Mouse (Mus musculus) spleen, adult 2 months (tissue): Measurements from ENCODE around the gene Cenpx. TPM values are rescaled to one million over a fixed set of nuclear protein-coding genes. Genes with fewer than 3 reads are reported as not detected.

Experiments
- DNase-seq, 2 experiments: peaks; one replicate each; pipeline versions ENCODE4 v3.0.0 to v3.0.0-alpha.2; 2012 to 2021; ENCODE audit warnings: low spot score in 2 of 2, low read depth in 1 of 2
- H3K27ac ChIP-seq: fragments of 200-500 bp; 2 replicates; pipeline ENCODE4 v1.5.1; 2012; ENCODE audit warnings: low read length, inconsistent platforms; ENCODE audit not compliant: insufficient read depth
- H3K27me3 ChIP-seq: fragments of 200-500 bp; 2 replicates; pipeline ENCODE4 v1.6.1; 2012; ENCODE audit warnings: mild to moderate bottlenecking, moderate library complexity, low read length, inconsistent platforms; ENCODE audit not compliant: control insufficient read depth, insufficient read depth
- H3K36me3 ChIP-seq: fragments of 200-500 bp; 2 replicates; pipeline ENCODE4 v1.6.1; 2012; ENCODE audit warnings: mild to moderate bottlenecking, low read length, inconsistent platforms; ENCODE audit not compliant: control insufficient read depth, insufficient read depth
- H3K4me1 ChIP-seq: fragments of 200-500 bp; 2 replicates; pipeline ENCODE4 v1.6.1; 2011; ENCODE audit warnings: inconsistent platforms; ENCODE audit not compliant: control insufficient read depth, insufficient read depth, insufficient read length
- H3K4me3 ChIP-seq: fragments of 200-500 bp; 2 replicates; pipeline ENCODE4 v1.5.1; 2011; ENCODE audit warnings: mild to moderate bottlenecking, inconsistent platforms; ENCODE audit not compliant: insufficient read depth, insufficient read length; ENCODE audit errors: extremely low read depth
- CTCF ChIP-seq: fragments of 200-500 bp; IDR thresholded peaks from 2 replicates; pipeline ENCODE4 v1.5.1; 2011; ENCODE audit warnings: mild to moderate bottlenecking, inconsistent platforms; ENCODE audit not compliant: insufficient read depth, insufficient read length, insufficient replicate concordance; ENCODE audit errors: extremely low read depth
- POLR2A ChIP-seq: fragments of 200-500 bp; IDR thresholded peaks from 2 replicates; pipeline ENCODE4 v1.6.1; 2011; ENCODE audit warnings: low read depth, low read length, inconsistent platforms
- WGBS: fragments of 180-500 bp; shearing (Covaris S2); methylation state at CpG from one replicate; pipeline ENCODE4 v1.1.7; 2018; 5-methylcytosine and 5-hydroxymethylcytosine counted together
- polyA plus RNA-seq: library from polyadenylated mRNA; depleted of rRNA; stranded (reverse); fragments of >200 nt; gene quantifications from 2 replicates; pipeline ENCODE4 v1.2.3, GENCODE M21; 2012

Gene Cenpx
- polyA plus RNA-seq, 1 experiment, result 44.1 TPM

GRCm38 (mm10) chr11:120697741-120698140 lies 15.8 kb downstream of the Cenpx start:
- no peaks in the 10 kb centered on the region for H3K27me3 ChIP-seq
- no peak overlapping the region for H3K4me3 ChIP-seq
- TF ChIP-seq CTCF, result no peak
- no peak for TF ChIP-seq POLR2A
- WGBS, result 87% methylated on average over 10 of the region's 10 CpGs
- H3K4me1 ChIP-seq, result no peaks in the 10 kb centered on the region
- DNase-seq, result no peak
- H3K27ac ChIP-seq, result no peak overlapping the region
- H3K36me3 ChIP-seq, result peaks cover 28% of the 10 kb centered on the region

GRCm38 (mm10) chr11:120696568-120696967 lies 17.0 kb downstream of the Cenpx start:
- no peaks in the 10 kb centered on the region for H3K4me1 ChIP-seq

GRCm38 (mm10) chr11:120695641-120696040 lies 17.9 kb downstream of the Cenpx start:
- Histone ChIP-seq H3K4me3 (no peak overlapping the region), H3K27me3 (no peaks in the 10 kb centered on the region), H3K4me1 (no peaks in the 10 kb centered on the region), H3K27ac (no peak overlapping the region), H3K36me3 (peaks cover 20% of the 10 kb centered on the region)
- 92% methylated on average over 12 of the region's 12 CpGs for WGBS
- TF ChIP-seq POLR2A (no peak), CTCF (no peak)
- DNase-seq, result no peak

More at GRCm38 (mm10) chr11:120696568-120696967, 17.0 kb downstream of the Cenpx start:
- Histone ChIP-seq H3K36me3 (peaks cover 23% of the 10 kb centered on the region), H3K27me3 (no peaks in the 10 kb centered on the region), H3K4me3 (no peak overlapping the region), H3K27ac (no peak overlapping the region)
- WGBS, result 93% methylated on average over 6 of the region's 6 CpGs
- DNase-seq, result no peak
- TF ChIP-seq POLR2A, result no peak
- TF ChIP-seq CTCF, result peak; percentile 3; the same call in 1 of the 2 replicates

- Histone ChIP-seq H3K27me3 (no peaks in the 10 kb centered on the region), H3K4me3 (no peak overlapping the region), H3K36me3 (peaks cover 24% of the 10 kb centered on the region), H3K27ac (no peak overlapping the region), H3K4me1 (no peaks in the 10 kb centered on the region)
- WGBS, result 91% methylated on average over 4 of the region's 4 CpGs
- TF ChIP-seq CTCF, result no peak
- no peak for TF ChIP-seq POLR2A
- DNase-seq, result no peak
Observed at GRCm38 (mm10) chr11:120695184-120695583, 18.4 kb downstream of the Cenpx start.

GRCm38 (mm10) chr11:120693461-120693860 lies 20.1 kb downstream of the Cenpx start:
- Histone ChIP-seq H3K4me1 (no peaks in the 10 kb centered on the region), H3K27ac (no peak overlapping the region), H3K27me3 (no peaks in the 10 kb centered on the region), H3K4me3 (no peak overlapping the region), H3K36me3 (peaks cover 31% of the 10 kb centered on the region)
- WGBS, result 82% methylated on average over 3 of the region's 3 CpGs
- DNase-seq, result no peak
- TF ChIP-seq POLR2A (no peak), CTCF (no peak)

- Histone ChIP-seq H3K27ac (no peak overlapping the region), H3K27me3 (no peaks in the 10 kb centered on the region), H3K4me3 (no peak overlapping the region), H3K36me3 (peaks cover 30% of the 10 kb centered on the region), H3K4me1 (no peaks in the 10 kb centered on the region)
- TF ChIP-seq CTCF (no peak), POLR2A (no peak)
- DNase-seq, result no peak
- WGBS, result 92% methylated on average over 4 of the region's 4 CpGs
Observed at GRCm38 (mm10) chr11:120692471-120693011, 21.0 kb downstream of the Cenpx start.

GRCm38 (mm10) chr11:120689365-120689764 lies 24.2 kb downstream of the Cenpx start:
- WGBS, result 74% methylated on average over 3 of the region's 3 CpGs
- Histone ChIP-seq H3K4me1 (no peaks in the 10 kb centered on the region), H3K36me3 (peaks cover 27% of the 10 kb centered on the region), H3K27me3 (no peaks in the 10 kb centered on the region), H3K27ac (no peak overlapping the region; the same call in 1 of the 2 replicates), H3K4me3 (no peak overlapping the region)
- TF ChIP-seq CTCF, result no peak
- no peak for TF ChIP-seq POLR2A
- no peak for DNase-seq
